Mouse (Mus musculus) neural tube, embryonic 11.5 days (tissue): Measurements from ENCODE around the gene Kifc5b. TPM values are rescaled to one million over a fixed set of nuclear protein-coding genes. Genes with fewer than 3 reads are reported as not detected.

Experiments used
- ATAC-seq: fragments of 200-750 bp; cut with Nextera tagmentation; 2 replicates; pipeline ENCODE4 v1.8.0; 2017; ENCODE audit warnings: moderate number of reproducible peaks, mild to moderate bottlenecking, moderate TSS enrichment, moderate library complexity; ENCODE audit not compliant: insufficient read depth, low FRiP score, low TSS enrichment
- DNase-seq: peaks from one replicate; pipeline ENCODE4 v3.0.0-alpha.2; 2015; ENCODE audit warnings: low spot score
- H3K27ac ChIP-seq: fragments of 300-500 bp; sonication (generic); 2 replicates; pipeline ENCODE4 v1.5.1; 2014; ENCODE audit warnings: low read depth, mild to moderate bottlenecking, low read length
- H3K27me3 ChIP-seq: fragments of 300-500 bp; sonication (generic); 2 replicates; pipeline ENCODE4 v1.6.1; 2014; ENCODE audit warnings: mild to moderate bottlenecking, low read length, mixed read lengths; ENCODE audit not compliant: control insufficient read depth, insufficient read depth
- H3K36me3 ChIP-seq: fragments of 300-500 bp; sonication (generic); 2 replicates; pipeline ENCODE4 v1.6.1; 2014; ENCODE audit warnings: mild to moderate bottlenecking, low read length, moderate library complexity, mixed read lengths; ENCODE audit not compliant: control insufficient read depth, insufficient read depth
- H3K4me1 ChIP-seq: fragments of 300-500 bp; sonication (generic); 2 replicates; pipeline ENCODE4 v1.6.1; 2014; ENCODE audit warnings: low read length, mixed read lengths; ENCODE audit not compliant: control insufficient read depth, insufficient read depth
- H3K4me2 ChIP-seq: fragments of 300-500 bp; sonication (generic); 2 replicates; pipeline ENCODE4 v1.6.1; 2014; ENCODE audit warnings: low read depth, mild to moderate bottlenecking, moderate library complexity
- H3K4me3 ChIP-seq: fragments of 300-500 bp; sonication (generic); 2 replicates; pipeline ENCODE4 v1.5.1; 2014; ENCODE audit warnings: low read depth, low read length
- H3K9ac ChIP-seq: fragments of 300-500 bp; sonication (generic); 2 replicates; pipeline ENCODE4 v1.6.1; 2014; ENCODE audit warnings: mild to moderate bottlenecking, low read length
- H3K9me3 ChIP-seq: fragments of 300-500 bp; sonication (generic); 2 replicates; pipeline ENCODE4 v1.6.1; 2016; ENCODE audit warnings: low read length; ENCODE audit not compliant: control insufficient read depth
- WGBS: fragments of 180-500 bp; shearing (Covaris S2); extraction: QIAGEN DNeasy Blood & Tissue Kit; methylation state at CpG from one replicate; pipeline ENCODE4 v1.1.7; 2014; 5-methylcytosine and 5-hydroxymethylcytosine counted together
- polyA plus RNA-seq: library from polyadenylated mRNA; unstranded; fragments of >200 nt; fragmentation: Nextera tagmentation; extraction: Ambion mirVana; gene quantifications from 2 replicates; pipeline ENCODE4 v1.2.1, GENCODE M21; 2014

Kifc5b gene
- polyA plus RNA-seq, 1 experiment from 2014 or later: 5.6 TPM

GRCm38 (mm10) chr17:26932839-26933398 lies 16.0 kb downstream of the Kifc5b start, which contains the start of gene Phf1:
TSS of gene Phf1 (plus strand) at chr17:26933052.
- Histone ChIP-seq H3K27me3 (no peaks in the 10 kb centered on the region), H3K9ac (peak within 1 kb of the TSS; percentile 66), H3K4me1 (peaks cover 5% of the 10 kb centered on the region; the same call in 1 of the 2 replicates), H3K4me2 (peak within 1 kb of the TSS; percentile 88), H3K27ac (peak within 1 kb of the TSS; percentile 49; the same call in 1 of the 2 replicates), H3K9me3 (no peaks in the 10 kb centered on the region), H3K36me3 (peaks cover 5% of the 10 kb centered on the region), H3K4me3 (peak within 1 kb of the TSS; percentile 59)
- under 1% methylated on average over 36 of the region's 43 CpGs for WGBS
- ATAC-seq (peak; percentile 70), DNase-seq (peak; percentile 93)

GRCm38 (mm10) chr17:26933419-26933818 lies 16.5 kb downstream of the Kifc5b start:
- ATAC-seq (peak; percentile 39; the same call in 1 of the 2 replicates), DNase-seq (no peak)
- no peaks in the 10 kb centered on the region for H3K27me3 ChIP-seq
- peak overlapping the region; percentile 49; the same call in 1 of the 2 replicates for H3K27ac ChIP-seq
- H3K36me3 ChIP-seq: peaks cover 5% of the 10 kb centered on the region
- H3K9me3 ChIP-seq: no peaks in the 10 kb centered on the region
- H3K4me2 ChIP-seq: peak overlapping the region; percentile 88
- 12% methylated on average over 13 of the region's 13 CpGs for WGBS
- H3K9ac ChIP-seq: peak overlapping the region; percentile 66
- peak overlapping the region; percentile 59 for H3K4me3 ChIP-seq
- peaks cover 10% of the 10 kb centered on the region for H3K4me1 ChIP-seq

GRCm38 (mm10) chr17:26933885-26934827 lies 17.3 kb downstream of the Kifc5b start:
- H3K36me3 ChIP-seq: peaks cover 2% of the 10 kb centered on the region
- peak overlapping the region; percentile 59 for H3K4me3 ChIP-seq
- H3K9ac ChIP-seq: peak overlapping the region; percentile 66; the same call in 1 of the 2 replicates
- no peak for ATAC-seq
- H3K27ac ChIP-seq: no peak overlapping the region
- no peaks in the 10 kb centered on the region for H3K9me3 ChIP-seq
- WGBS: 82% methylated on average over 16 of the region's 16 CpGs
- peaks cover 10% of the 10 kb centered on the region for H3K4me1 ChIP-seq
- no peaks in the 10 kb centered on the region for H3K27me3 ChIP-seq
- no peak for DNase-seq
- H3K4me2 ChIP-seq: peak overlapping the region; percentile 8

- Histone ChIP-seq H3K4me2 (no peak overlapping the region), H3K9me3 (no peaks in the 10 kb centered on the region), H3K27ac (no peak overlapping the region), H3K4me3 (no peak overlapping the region), H3K27me3 (no peaks in the 10 kb centered on the region), H3K4me1 (peaks cover 10% of the 10 kb centered on the region), H3K9ac (no peak overlapping the region), H3K36me3 (peaks cover 2% of the 10 kb centered on the region; the same call in 1 of the 2 replicates)
- WGBS: 90% methylated on average over 9 of the region's 9 CpGs
- DNase-seq: no peak
- ATAC-seq: no peak
Observed at GRCm38 (mm10) chr17:26935027-26935426, 18.1 kb downstream of the Kifc5b start.

- no peak overlapping the region for H3K4me3 ChIP-seq
- no peak overlapping the region for H3K9ac ChIP-seq
Observed at GRCm38 (mm10) chr17:26936453-26936852, 19.6 kb downstream of the Kifc5b start.

DNA sequence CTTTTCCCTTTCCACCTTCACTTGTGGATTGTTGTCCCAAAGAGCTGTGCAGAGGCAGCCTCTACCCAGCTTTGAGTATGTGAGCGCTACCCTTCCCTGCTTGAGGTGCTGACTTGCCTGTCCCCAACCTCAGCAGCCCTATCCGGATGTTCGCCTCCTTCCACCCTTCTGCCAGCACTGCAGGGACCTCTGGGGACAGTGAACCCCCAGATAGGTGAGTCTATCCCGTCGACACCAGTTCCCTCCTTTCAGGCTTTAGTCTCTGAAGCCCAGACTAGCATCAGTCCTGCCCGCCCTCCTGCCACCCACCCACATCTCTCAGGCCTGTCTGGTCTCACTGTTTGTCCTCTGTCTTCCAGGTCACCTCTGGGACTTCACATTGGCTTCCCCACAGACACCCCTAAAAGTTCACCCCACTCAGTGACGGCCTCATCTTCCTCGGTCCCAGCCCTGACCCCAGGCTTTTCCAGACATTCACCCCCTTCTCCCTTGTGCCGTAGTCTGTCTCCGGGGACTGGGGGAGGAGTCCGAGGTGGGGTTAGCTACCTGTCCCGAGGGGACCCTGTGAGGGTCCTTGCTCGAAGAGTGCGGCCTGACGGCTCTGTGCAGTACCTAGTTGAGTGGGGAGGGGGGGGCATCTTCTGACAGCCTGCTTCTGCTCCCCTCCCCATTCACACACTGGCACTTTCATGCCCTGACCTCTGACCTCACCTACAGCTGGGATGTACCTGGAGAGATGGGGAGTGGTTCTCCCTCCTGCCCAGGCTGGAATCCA lies 20.2 kb downstream of the Kifc5b start:
- Histone ChIP-seq H3K9ac (no peak overlapping the region), H3K4me2 (no peak overlapping the region), H3K27ac (no peak overlapping the region), H3K4me3 (no peak overlapping the region), H3K9me3 (no peaks in the 10 kb centered on the region), H3K36me3 (peaks cover 2% of the 10 kb centered on the region; the same call in 1 of the 2 replicates), H3K4me1 (peaks cover 10% of the 10 kb centered on the region), H3K27me3 (no peaks in the 10 kb centered on the region)
- DNase-seq (no peak), ATAC-seq (no peak)
- WGBS: 91% methylated on average over 15 of the region's 15 CpGs

More at GRCm38 (mm10) chr17:26936453-26936852, 19.6 kb downstream of the Kifc5b start:
- Histone ChIP-seq H3K4me1 (peaks cover 10% of the 10 kb centered on the region), H3K27ac (no peak overlapping the region), H3K27me3 (no peaks in the 10 kb centered on the region), H3K4me2 (no peak overlapping the region), H3K36me3 (peaks cover 2% of the 10 kb centered on the region; the same call in 1 of the 2 replicates), H3K9me3 (no peaks in the 10 kb centered on the region)
- 84% methylated on average over 12 of the region's 12 CpGs for WGBS
- DNase-seq (no peak), ATAC-seq (no peak)

- Histone ChIP-seq H3K27me3 (no peaks in the 10 kb centered on the region), H3K9ac (peak overlapping the region; percentile 52), H3K4me2 (peak overlapping the region; percentile 78), H3K27ac (no peak overlapping the region), H3K9me3 (no peaks in the 10 kb centered on the region), H3K36me3 (peaks cover 2% of the 10 kb centered on the region; the same call in 1 of the 2 replicates), H3K4me3 (peak overlapping the region; percentile 65), H3K4me1 (peaks cover 10% of the 10 kb centered on the region)
- ATAC-seq (no peak), DNase-seq (no peak)
- 68% methylated on average over 16 of the region's 16 CpGs for WGBS
Observed at GRCm38 (mm10) chr17:26937883-26938695, 21.2 kb downstream of the Kifc5b start.
